Mouse (Mus musculus) effector memory CD4-positive, alpha-beta T cell, adult 5 months (primary cell): ENCODE data around the gene Cfap73. TPM values are rescaled to one million over a fixed set of nuclear protein-coding genes. Genes with fewer than 3 reads are reported as not detected.

Source experiments
- polyA plus RNA-seq: library from polyadenylated mRNA; unstranded; fragments of 100-300 nt; shearing (Covaris generic); gene quantifications from one replicate; pipeline ENCODE4 v1.2.1, GENCODE M21; 2017

Gene Cfap73
- polyA plus RNA-seq = not detected

GRCm38 (mm10) chr5:120634131-120634530 lies at the start of gene Cfap73:
Gene Cfap73, minus strand, starts transcription at chr5:120634235.

GRCm38 (mm10) chr5:120648569-120649373 lies 14.7 kb upstream of the Cfap73 start, which contains the start of gene Rasal1:
Gene Rasal1, plus strand, starts transcription at chr5:120648812.

GRCm38 (mm10) chr5:120612442-120612821 lies 21.6 kb downstream of the Cfap73 start, which contains the start of the genes Rita1 and Ddx54:
Gene Rita1, minus strand, starts transcription at chr5:120612589.
Gene Ddx54, plus strand, starts transcription at chr5:120612739.

GRCm38 (mm10) chr5:120588569-120589094 lies 45.4 kb downstream of the Cfap73 start, which contains the start of the genes Tpcn1 and Iqcd:
Gene Tpcn1, minus strand, starts transcription at chr5:120588673.
Gene Iqcd, plus strand, starts transcription at chr5:120589016.

Other genes starting within 250 kb of the Cfap73 start
- 0.14 TPM for gene Lhx5, start 202.5 kb downstream of the Cfap73 start, polyA plus RNA-seq
- gene Sdsl, start 161.4 kb downstream of the Cfap73 start, polyA plus RNA-seq = not detected
- gene Sds, start 157.7 kb downstream of the Cfap73 start, polyA plus RNA-seq = not detected
- 19.7 TPM for gene Plbd2, start 130.6 kb downstream of the Cfap73 start, polyA plus RNA-seq
- 9.5 TPM for gene Slc8b1, start 123.1 kb downstream of the Cfap73 start, polyA plus RNA-seq
- 4.1 TPM for gene Tpcn1, start 45.6 kb downstream of the Cfap73 start, polyA plus RNA-seq
- 0.35 TPM for gene Iqcd, start 45.2 kb downstream of the Cfap73 start, polyA plus RNA-seq
- 3.3 TPM for gene Rita1, start 21.6 kb downstream of the Cfap73 start, polyA plus RNA-seq
- 75.4 TPM for gene Ddx54, start 21.5 kb downstream of the Cfap73 start, polyA plus RNA-seq
- gene Rasal1, start 14.6 kb upstream of the Cfap73 start, polyA plus RNA-seq = 9.0 TPM
- 243 TPM for gene Dtx1, start 77.7 kb upstream of the Cfap73 start, polyA plus RNA-seq
- 0.76 TPM for gene Oas2, start 115.6 kb upstream of the Cfap73 start, polyA plus RNA-seq
- 15.3 TPM for gene Oas3, start 143.4 kb upstream of the Cfap73 start, polyA plus RNA-seq
- gene Oas1e, start 161.3 kb upstream of the Cfap73 start, polyA plus RNA-seq = not detected
- gene Oas1c, start 178.3 kb upstream of the Cfap73 start, polyA plus RNA-seq = 7.7 TPM
- not detected for gene Oas1f, start 213.1 kb upstream of the Cfap73 start, polyA plus RNA-seq
- not detected for gene Oas1h, start 227.2 kb upstream of the Cfap73 start, polyA plus RNA-seq